Mouse (Mus musculus): ENCODE results near the gene Atg2a. TPM values are rescaled to one million over a fixed set of nuclear protein-coding genes. Genes with fewer than 3 reads are reported as not detected.

The Atg2a gene
- total RNA-seq (2023) = 100 to 1,000 TPM; 176 to 243 TPM

DNA sequence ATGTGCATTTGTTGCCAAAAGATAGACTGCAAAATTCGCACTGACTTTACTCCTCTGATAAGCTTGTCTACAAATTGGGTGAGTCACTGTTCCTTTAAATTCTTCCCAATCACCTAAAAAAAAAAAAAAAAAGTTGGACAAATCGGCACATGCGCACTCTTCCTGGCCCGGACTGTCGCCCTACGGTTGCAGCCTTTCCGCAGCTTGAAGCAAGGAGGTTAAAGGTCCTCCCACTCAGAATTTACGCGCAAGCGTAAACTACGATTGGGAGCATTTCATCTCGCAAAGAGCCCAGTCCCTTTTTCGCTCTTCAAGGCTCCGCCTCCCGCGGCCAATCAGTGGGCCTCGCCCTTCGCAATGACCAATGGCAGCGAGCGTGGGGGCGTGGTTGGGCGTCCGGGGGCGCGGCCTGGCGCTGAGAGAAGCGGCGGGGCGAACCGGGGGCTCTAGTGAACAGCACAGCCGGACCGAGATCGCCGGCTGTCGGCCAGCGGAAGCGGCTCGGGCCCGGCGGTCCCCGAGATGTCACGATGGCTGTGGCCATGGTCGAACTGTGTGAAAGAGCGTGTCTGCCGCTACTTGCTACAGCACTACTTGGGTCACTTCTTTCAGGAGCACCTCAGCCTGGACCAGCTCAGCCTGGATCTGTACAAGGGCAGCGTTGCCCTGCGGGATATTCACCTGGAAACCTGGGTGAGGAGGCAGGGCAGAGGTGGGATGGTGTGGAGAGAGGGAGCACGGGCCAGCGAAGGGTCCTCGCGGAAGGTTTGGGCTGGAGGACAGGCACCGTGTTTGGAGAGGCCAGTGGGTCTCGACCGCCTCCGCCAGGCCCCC, at the start of gene Atg2a:
Atg2a (plus strand) TSS at position 395 of the 834 bp plus-strand sequence.

DNA sequence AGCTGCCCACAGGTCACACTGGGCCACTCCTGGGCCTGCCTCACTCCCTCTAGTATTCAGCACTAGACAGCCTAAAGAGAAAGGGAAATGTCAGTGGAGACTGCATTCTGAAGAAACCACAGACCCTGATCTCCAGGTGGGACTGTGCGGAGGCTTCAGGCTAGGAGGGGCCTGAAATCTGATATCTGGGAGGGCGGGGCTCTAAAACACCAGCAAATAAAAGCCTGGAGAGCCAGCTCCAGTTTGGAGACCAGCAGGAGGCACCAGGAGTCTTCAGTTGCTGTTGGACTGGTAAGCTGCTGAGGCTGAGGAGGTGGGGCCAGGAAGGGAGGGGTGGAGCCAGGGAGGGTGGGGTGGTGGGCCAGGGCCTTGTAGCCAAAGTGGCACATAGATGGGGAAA, 15.3 kb upstream of the Atg2a start, which contains the start of gene Gpha2:
Gpha2 (plus strand) TSS at position 246 of the 400 bp plus-strand sequence.

DNA sequence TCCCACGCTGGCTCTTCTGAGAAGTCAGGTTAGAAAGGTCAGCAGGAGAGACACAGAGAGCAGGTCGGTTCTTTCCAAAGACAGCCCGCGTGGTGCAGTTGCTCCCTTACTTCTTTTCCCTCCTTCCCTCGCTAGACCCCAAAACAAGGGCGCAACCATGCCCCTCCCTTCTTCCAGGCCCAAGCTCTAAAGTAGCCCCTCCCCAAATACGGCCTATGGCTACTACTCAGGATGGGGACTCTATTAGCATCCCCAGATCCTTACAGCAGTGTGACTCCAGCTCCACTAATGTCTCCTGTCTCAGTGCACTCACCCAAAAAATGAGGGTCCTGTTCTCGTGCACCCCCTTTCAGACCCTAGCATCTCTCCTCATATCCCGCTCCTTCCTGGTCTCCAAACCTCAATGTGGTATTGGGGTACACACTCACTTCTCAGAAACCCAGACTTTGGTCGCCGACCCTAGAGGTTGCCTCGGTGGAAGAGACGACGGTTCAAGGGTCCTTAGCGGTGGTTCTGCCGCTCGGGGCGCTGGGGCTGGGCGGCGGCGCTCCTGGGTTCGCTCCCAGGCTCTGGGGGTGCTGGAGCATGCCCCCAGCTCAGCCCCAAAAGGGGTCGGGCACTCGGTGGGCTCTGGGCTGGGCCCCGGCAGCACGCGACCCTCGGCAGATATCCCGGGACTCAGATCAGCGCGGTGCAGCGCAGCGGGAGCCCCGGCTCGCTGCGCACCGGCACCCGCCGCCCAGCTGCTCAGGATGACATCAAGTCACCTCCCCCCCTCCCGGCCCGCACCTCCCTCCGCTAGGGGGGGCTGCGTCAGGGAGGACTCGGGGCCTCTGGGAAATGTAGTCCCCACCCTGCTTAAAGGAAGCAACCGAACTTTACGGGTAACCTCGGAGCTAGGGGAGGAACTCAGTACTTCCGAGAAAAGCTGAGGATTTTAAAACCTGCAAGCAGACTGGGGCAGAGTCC, 6.1 kb upstream of the Atg2a start, which contains the start of gene Ppp2r5b:
Ppp2r5b (minus strand) TSS at position 789 of the 969 bp plus-strand sequence.

DNA sequence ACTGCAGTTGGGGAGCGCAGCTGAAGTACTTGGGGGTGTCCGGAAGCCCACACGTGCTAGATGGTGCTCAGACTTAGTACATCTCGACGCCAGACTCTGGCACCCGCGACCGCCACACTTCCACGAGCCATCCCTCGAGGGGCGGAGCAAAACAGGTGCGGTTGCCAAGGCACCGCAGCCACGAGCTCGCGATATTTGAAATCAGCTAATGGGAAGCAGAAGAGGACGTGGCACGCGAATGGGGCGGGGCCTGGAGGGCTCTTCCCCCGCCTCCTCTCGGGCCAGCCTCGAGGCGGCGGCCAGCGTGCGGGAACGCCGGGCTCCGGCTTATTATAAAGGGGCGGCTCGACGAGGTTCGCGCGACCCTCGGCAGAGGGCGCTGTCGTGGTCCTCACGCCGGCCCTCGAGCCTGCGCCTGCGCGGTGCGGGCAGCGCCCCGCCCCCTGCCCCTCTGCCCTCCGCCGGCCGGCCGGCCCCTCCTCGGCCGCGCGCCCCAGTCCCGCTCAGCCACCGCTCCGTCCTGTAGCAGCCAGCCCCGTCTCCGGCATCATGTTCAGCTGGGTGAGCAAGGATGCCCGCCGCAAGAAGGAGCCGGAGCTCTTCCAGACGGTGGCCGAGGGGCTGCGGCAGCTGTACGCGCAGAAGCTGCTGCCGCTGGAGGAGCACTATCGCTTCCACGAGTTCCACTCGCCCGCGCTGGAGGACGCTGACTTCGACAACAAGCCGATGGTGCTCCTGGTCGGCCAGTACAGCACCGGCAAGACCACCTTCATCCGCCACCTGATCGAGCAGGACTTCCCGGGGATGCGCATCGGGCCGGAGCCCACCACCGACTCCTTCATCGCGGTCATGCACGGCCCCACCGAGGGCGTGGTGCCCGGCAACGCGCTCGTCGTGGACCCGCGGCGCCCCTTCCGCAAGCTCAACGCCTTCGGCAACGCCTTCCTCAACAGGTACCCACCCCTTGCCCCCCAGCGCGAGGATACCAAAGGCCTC, 35.3 kb downstream of the Atg2a start, which contains the start of gene Ehd1:
Ehd1 (plus strand) TSS at position 300 of the 996 bp plus-strand sequence.

DNA sequence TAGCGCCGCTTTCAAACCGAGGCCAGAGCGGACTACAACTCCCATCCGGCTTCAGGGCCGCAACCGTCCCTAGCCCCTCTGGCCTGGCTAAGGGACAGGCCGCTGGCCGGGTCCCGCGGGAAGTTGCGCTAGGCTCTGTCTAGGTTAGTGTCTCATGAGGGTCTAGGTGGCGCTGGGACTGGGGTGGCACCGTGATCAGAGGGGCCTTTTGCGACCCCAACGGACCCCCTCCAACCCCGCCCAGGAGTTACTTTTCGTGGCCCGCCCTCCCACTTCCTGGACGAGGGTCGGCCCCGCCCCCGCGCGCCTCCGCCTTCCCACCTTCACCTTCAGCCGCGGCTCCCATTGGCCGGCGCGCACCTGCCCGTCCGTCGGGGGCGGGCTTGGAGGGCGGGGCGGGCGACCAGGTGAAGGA, 64.7 kb downstream of the Atg2a start, which contains the start of gene Cdc42bpg:
Cdc42bpg (plus strand) TSS at position 320 of the 415 bp plus-strand sequence.

Other genes with a start within 250 kb of the Atg2a start
- 10 to 100 TPM; 64.1 to 69.8 TPM for gene Capn1, start 225.8 kb upstream of the Atg2a start, total RNA-seq (2023)
- 10 to 100 TPM; 56.0 to 57.8 TPM for gene Syvn1, start 195.1 kb upstream of the Atg2a start, total RNA-seq (2023)
- 10 to 100 TPM; 15.0 to 15.8 TPM for gene Mrpl49, start 183.9 kb upstream of the Atg2a start, total RNA-seq (2023)
- 1,000 to 10,000 TPM; 2,789 to 3,006 TPM for gene Fau, start 183.8 kb upstream of the Atg2a start, total RNA-seq (2023)
- 10 to 100 TPM; 13.9 to 14.4 TPM for gene Znhit2, start 180.5 kb upstream of the Atg2a start, total RNA-seq (2023)
- 10 to 100 TPM; 16.3 to 21.0 TPM for gene Tm7sf2, start 173.3 kb upstream of the Atg2a start, total RNA-seq (2023)
- gene Vps51, start 164.4 kb upstream of the Atg2a start, total RNA-seq (2023) = 100 to 1,000 TPM; 118 to 121 TPM
- not detected for gene Tmem262, start 161.6 kb upstream of the Atg2a start, total RNA-seq (2023)
- gene Gm28374, start 159.4 kb upstream of the Atg2a start, total RNA-seq (2023) = 1 to 10 TPM in 1 of 2 experiments, not detected in 1; 1.5 TPM
- 10 to 100 TPM; 43.3 to 45.6 TPM for gene Zfpl1, start 156.7 kb upstream of the Atg2a start, total RNA-seq (2023)
- gene Cdca5, start 156.7 kb upstream of the Atg2a start, total RNA-seq (2023) = 1 to 10 TPM in 1 of 2 experiments, under 1 TPM in 1; 0.85 to 1.2 TPM
- gene AC131692.1, start 147.2 kb upstream of the Atg2a start, total RNA-seq (2023) = 1 to 10 TPM in 1 of 2 experiments, not detected in 1; 1.2 TPM
- gene Naaladl1, start 135.9 kb upstream of the Atg2a start, total RNA-seq (2023) = not detected
- 10 to 100 TPM; 10.7 to 11.4 TPM for gene Sac3d1, start 123.0 kb upstream of the Atg2a start, total RNA-seq (2023)
- 10 to 100 TPM; 18.9 to 20.3 TPM for gene Snx15, start 113.4 kb upstream of the Atg2a start, total RNA-seq (2023)
- gene Batf2, start 100.7 kb upstream of the Atg2a start, total RNA-seq (2023) = 1 to 10 TPM; 4.1 to 9.4 TPM
- gene Arl2, start 100.1 kb upstream of the Atg2a start, total RNA-seq (2023) = 10 to 100 TPM; 16.4 to 17.6 TPM
- gene Majin, start 57.3 kb upstream of the Atg2a start, total RNA-seq (2023) = under 1 TPM in 1 of 2 experiments, not detected in 1; 0.67 TPM
- not detected for gene Gpha2, start 15.3 kb upstream of the Atg2a start, total RNA-seq (2023)
- 10 to 100 TPM; 17.2 to 18.4 TPM for gene Ppp2r5b, start 5.8 kb upstream of the Atg2a start, total RNA-seq (2023)
- gene Ehd1, start 35.1 kb downstream of the Atg2a start, total RNA-seq (2023) = 100 to 1,000 TPM; 239 to 255 TPM
- gene Cdc42bpg, start 64.8 kb downstream of the Atg2a start, total RNA-seq (2023) = 1 to 10 TPM; 7.1 to 8.1 TPM
- gene Men1, start 93.3 kb downstream of the Atg2a start, total RNA-seq (2023) = 10 to 100 TPM; 22.7 to 23.6 TPM
- 100 to 1,000 TPM; 160 to 177 TPM for gene Map4k2, start 99.5 kb downstream of the Atg2a start, total RNA-seq (2023)
- 100 to 1,000 TPM; 604 to 606 TPM for gene Sf1, start 122.0 kb downstream of the Atg2a start, total RNA-seq (2023)
- 1 to 10 TPM; 6.0 to 8.8 TPM for gene Pygm, start 142.7 kb downstream of the Atg2a start, total RNA-seq (2023)
- 100 to 1,000 TPM; 575 to 667 TPM for gene Rasgrp2, start 157.7 kb downstream of the Atg2a start, total RNA-seq (2023)
- 1 to 10 TPM; 3.5 to 5.6 TPM for gene Nrxn2, start 177.1 kb downstream of the Atg2a start, total RNA-seq (2023)

All from monocyte, adult 59 days (primary cell).